Mouse (Mus musculus) liver, embryonic 13.5 days (tissue): ENCODE data around the gene 1700042G07Rik. TPM values are rescaled to one million over a fixed set of nuclear protein-coding genes. Genes with fewer than 3 reads are reported as not detected.

Source experiments
- ATAC-seq: fragments of 200-750 bp; cut with Nextera tagmentation; 2 replicates; pipeline ENCODE4 v1.8.0; 2017; ENCODE audit warnings: low read depth, mild to moderate bottlenecking, moderate number of reproducible peaks, moderate library complexity
- DNase-seq: peaks from one replicate; pipeline ENCODE4 v3.0.0; 2022
- H3K27ac ChIP-seq: fragments of 300-500 bp; sonication (generic); 2 replicates; pipeline ENCODE4 v1.5.1; 2015; ENCODE audit warnings: moderate library complexity, mild to moderate bottlenecking, inconsistent platforms
- H3K27me3 ChIP-seq: fragments of 300-500 bp; sonication (generic); 2 replicates; pipeline ENCODE4 v1.6.1; 2015; ENCODE audit warnings: mild to moderate bottlenecking, inconsistent platforms
- H3K36me3 ChIP-seq: fragments of 300-500 bp; sonication (generic); 2 replicates; pipeline ENCODE4 v1.6.1; 2015; ENCODE audit warnings: mild to moderate bottlenecking, inconsistent platforms
- H3K4me1 ChIP-seq: fragments of 300-500 bp; sonication (generic); replicated peaks from 2 replicates; pipeline ENCODE4 v1.6.1; 2015; ENCODE audit warnings: inconsistent platforms
- H3K4me2 ChIP-seq: fragments of 300-500 bp; sonication (generic); 2 replicates; pipeline ENCODE4 v1.6.1; 2015; ENCODE audit warnings: inconsistent platforms, mild to moderate bottlenecking, moderate library complexity
- H3K4me3 ChIP-seq: fragments of 300-500 bp; sonication (generic); replicated peaks from 2 replicates; pipeline ENCODE4 v1.5.1; 2015; ENCODE audit warnings: mild to moderate bottlenecking, inconsistent platforms
- H3K9ac ChIP-seq: fragments of 300-500 bp; sonication (generic); 2 replicates; pipeline ENCODE4 v1.6.1; 2015; ENCODE audit warnings: mild to moderate bottlenecking, inconsistent platforms
- H3K9me3 ChIP-seq: fragments of 300-500 bp; sonication (generic); replicated peaks from 2 replicates; pipeline ENCODE4 v1.6.1; 2016; ENCODE audit warnings: inconsistent platforms
- WGBS: fragments of 180-500 bp; shearing (Covaris S2); methylation state at CpG from one replicate; pipeline ENCODE4 v1.1.7; 2015; ENCODE audit not compliant: insufficient replicate concordance; 5-methylcytosine and 5-hydroxymethylcytosine counted together
- polyA plus RNA-seq: library from polyadenylated mRNA; unstranded; fragments of >200 nt; fragmentation: Nextera tagmentation; extraction: Ambion mirVana; gene quantifications from 2 replicates; pipeline ENCODE4 v1.2.1, GENCODE M21; 2015

Gene 1700042G07Rik
- polyA plus RNA-seq, 1 experiment from 2014 or later: not detected

DNA sequence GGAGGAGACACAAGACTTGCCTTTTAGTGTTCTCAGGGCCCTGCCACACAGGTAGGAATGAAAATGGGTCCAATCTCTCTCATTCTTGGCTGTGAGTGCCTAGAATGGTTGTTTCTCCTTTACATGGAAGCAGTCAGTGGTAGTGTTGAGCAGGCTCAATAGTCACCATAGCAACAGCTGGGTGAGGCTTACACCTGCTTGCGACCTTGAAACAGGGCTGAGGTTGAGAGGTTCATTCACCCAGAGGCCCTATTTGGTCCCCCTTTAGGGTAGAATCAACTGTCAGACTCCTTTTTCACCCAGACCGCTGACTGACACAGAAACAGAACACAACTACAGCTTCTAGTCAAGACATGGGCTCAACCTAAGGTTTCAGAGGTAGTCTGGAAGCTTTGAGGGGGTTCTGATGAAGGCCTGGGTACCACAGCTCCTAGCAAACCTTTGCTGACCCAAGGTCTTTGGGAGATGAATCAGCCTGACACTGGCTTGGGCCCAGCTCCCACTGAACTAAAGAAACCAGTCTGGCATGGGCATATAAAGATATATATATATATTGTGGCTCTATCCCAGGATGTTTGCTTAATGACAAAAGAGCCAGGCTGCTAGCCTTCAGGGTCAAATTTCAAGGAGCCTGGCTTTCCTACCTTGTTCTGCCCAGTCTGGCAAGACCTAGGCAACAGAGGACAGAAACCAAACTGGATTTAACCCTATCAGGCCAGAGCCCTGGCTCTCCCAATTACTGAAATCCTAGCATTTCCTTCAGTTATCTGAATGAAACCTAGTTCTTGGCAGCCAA, 8.2 kb upstream of the 1700042G07Rik start:
- H3K4me1 ChIP-seq: peaks cover 19% of the 10 kb centered on the region
- H3K9ac ChIP-seq: no peak overlapping the region
- H3K27me3 ChIP-seq: peaks cover 9% of the 10 kb centered on the region
- no peak overlapping the region for H3K4me3 ChIP-seq
- no peaks in the 10 kb centered on the region; the same call in 1 of the 2 replicates for H3K36me3 ChIP-seq
- ATAC-seq (no peak), DNase-seq (no peak)
- H3K4me2 ChIP-seq: no peak overlapping the region
- no peak overlapping the region for H3K27ac ChIP-seq
- WGBS: 78% methylated on average over 2 of the region's 2 CpGs
- no peaks in the 10 kb centered on the region for H3K9me3 ChIP-seq

DNA sequence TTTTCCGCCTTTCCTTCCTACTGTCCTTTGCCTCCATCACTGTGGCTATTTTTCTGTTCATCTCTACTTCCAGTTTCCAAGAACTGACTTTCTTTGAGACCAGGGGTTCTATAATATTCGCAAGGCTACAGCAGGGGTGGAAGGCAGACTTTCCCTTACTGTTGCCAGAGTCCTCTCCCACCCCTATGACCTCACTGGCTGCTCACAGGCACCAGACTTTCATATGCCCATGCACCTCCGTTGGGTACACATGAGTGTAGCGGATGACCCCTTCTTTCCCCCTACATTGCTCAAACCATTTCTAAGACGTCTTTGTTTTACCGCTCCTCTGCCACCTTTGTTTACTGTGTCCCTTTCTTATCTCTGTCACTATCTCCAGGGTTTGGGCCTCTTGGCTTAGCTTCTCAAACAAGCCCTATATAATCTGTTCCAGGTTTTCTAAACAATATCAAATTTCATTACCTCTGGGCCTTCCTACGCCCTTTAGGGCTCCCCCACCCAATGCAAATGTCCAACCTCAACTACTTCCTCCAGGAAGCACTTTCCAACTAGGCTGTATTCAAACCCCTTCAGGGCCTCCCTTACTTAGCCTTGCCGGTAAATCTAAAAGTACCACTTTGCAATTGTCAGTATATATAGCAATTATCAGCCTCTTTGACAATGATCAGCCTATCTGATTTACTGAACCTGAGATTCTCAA, 7.3 kb upstream of the 1700042G07Rik start:
- no peak overlapping the region for H3K27ac ChIP-seq
- no peak for DNase-seq
- WGBS: 48% methylated on average over 8 of the region's 8 CpGs

DNA sequence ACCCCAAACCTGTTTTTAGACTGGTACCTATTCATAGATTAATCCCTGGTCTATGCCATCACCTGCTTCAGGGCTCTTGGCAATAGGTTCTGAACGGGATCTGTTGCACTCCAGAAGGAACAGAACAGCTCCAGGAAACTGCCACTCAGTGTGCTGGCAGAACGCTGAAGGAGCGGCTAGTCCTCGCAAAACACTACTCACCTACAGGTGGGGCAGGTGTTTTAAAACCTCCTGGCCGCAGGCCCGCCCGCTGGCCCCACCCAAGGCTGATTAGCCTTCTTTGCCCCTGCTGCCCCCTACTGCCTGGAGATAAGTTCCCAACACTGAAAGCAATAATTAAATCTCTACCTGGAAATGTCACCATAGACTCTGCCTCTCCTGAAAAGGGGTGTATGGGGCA, 5.8 kb upstream of the 1700042G07Rik start, which contains the start of gene Tspan1:
Gene Tspan1, minus strand, starts transcription at position 198 of the 400 bp plus-strand sequence.
- H3K4me1 ChIP-seq: peaks cover 12% of the 10 kb centered on the region
- no peak within 1 kb of the TSS for H3K4me3 ChIP-seq
- no peak for DNase-seq
- no peaks in the 10 kb centered on the region for H3K9me3 ChIP-seq
- 25% methylated on average over 7 of the region's 7 CpGs for WGBS
- H3K27ac ChIP-seq: no peak within 1 kb of the TSS
- no peaks in the 10 kb centered on the region for H3K36me3 ChIP-seq
- no peak for ATAC-seq
- no peak within 1 kb of the TSS for H3K4me2 ChIP-seq
- peaks cover 9% of the 10 kb centered on the region for H3K27me3 ChIP-seq
- H3K9ac ChIP-seq: no peak within 1 kb of the TSS

More for the DNA sequence above, 7.3 kb upstream of the 1700042G07Rik start:
- ATAC-seq: no peak
- no peak overlapping the region for H3K4me3 ChIP-seq
- no peak overlapping the region for H3K9ac ChIP-seq
- H3K27me3 ChIP-seq: peaks cover 9% of the 10 kb centered on the region
- H3K9me3 ChIP-seq: no peaks in the 10 kb centered on the region
- no peaks in the 10 kb centered on the region for H3K36me3 ChIP-seq
- H3K4me2 ChIP-seq: no peak overlapping the region
- peaks cover 19% of the 10 kb centered on the region for H3K4me1 ChIP-seq

DNA sequence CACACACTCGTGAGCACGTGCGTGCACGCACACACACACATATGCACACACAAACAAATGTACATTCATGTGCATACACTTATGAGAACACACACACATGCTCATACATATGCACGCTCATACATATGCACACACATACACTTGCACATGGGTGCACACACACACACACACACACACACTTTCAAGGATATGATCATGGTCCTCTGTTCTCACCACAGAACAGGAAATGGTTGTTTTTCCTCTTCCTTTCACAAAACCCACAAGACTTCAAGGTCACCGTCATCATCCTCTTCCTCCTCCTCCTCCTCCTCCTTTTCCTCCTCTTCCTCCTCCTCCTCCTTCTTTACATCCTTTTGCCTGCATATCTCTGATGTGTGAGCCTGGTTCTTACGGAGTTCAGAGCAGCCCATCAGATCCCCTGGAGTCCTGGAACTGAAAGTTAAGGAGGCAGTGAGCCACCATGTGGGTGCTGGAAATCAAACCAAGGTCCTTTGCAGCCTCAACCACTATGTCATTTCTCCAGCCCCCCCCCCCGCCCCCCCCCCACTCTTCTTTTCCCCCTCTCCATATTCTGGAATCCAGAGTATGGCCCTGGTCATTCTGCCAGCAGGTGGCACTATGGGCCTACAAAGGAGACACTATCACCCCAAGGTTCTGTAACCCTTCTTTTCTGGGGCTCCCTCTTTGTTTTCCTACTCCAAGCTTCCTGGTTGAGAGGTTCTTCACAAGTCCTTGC, 4.4 kb upstream of the 1700042G07Rik start:
- 56% methylated on average over 8 of the region's 8 CpGs for WGBS
- Histone ChIP-seq H3K4me1 (peaks cover 7% of the 10 kb centered on the region), H3K27ac (no peak overlapping the region), H3K9me3 (no peaks in the 10 kb centered on the region), H3K9ac (no peak overlapping the region), H3K36me3 (no peaks in the 10 kb centered on the region), H3K4me2 (no peak overlapping the region), H3K4me3 (no peak overlapping the region), H3K27me3 (peaks cover 9% of the 10 kb centered on the region)
- DNase-seq: peak; percentile 38
- ATAC-seq: 0 out of 2 replicates have a peak, but pooled peaks have one; percentile 48

DNA sequence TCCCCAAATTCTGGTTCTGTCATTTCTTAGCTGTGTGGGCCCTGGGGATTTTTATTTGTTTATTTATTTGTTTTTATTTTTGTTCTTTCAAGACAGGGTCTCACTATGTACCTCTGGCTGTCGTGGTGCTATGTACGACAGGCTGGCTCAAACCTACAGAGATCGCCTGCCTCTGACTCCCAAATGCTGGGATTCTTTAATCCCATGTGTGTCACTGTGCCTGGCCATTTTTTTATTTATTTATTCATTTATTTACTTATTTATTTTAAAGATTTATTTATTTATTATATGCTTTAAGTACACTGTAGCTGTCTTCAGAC, 3.9 kb upstream of the 1700042G07Rik start:
- Histone ChIP-seq H3K36me3 (no peaks in the 10 kb centered on the region), H3K27me3 (peaks cover 7% of the 10 kb centered on the region), H3K4me3 (no peak overlapping the region), H3K4me1 (peaks cover 12% of the 10 kb centered on the region), H3K9ac (no peak overlapping the region), H3K27ac (no peak overlapping the region), H3K9me3 (no peaks in the 10 kb centered on the region), H3K4me2 (no peak overlapping the region)
- DNase-seq (no peak), ATAC-seq (no peak)
- 65% methylated on average over 3 of the region's 3 CpGs for WGBS

DNA sequence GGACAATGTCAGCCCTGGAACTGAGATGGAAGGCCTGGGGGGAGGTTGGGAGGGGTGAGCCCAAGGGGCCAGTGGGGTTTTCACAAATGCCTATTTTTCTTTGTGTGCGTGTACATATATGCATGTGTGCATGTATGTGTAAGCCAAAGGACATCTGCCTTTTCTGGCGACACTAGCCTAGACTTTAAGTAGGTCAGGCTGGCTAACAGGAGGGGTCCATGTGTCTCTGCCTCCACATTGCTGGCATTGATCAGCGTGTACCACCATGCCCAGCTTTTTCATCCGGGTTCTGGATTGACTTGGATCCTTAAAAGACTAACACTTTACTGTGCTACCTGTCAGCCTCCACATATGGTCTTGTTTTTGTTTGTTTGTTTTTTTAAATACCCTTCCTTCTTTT, 580 bp downstream of the 1700042G07Rik start:
- no peak overlapping the region for H3K27ac ChIP-seq
- ATAC-seq: no peak
- DNase-seq: no peak

DNA sequence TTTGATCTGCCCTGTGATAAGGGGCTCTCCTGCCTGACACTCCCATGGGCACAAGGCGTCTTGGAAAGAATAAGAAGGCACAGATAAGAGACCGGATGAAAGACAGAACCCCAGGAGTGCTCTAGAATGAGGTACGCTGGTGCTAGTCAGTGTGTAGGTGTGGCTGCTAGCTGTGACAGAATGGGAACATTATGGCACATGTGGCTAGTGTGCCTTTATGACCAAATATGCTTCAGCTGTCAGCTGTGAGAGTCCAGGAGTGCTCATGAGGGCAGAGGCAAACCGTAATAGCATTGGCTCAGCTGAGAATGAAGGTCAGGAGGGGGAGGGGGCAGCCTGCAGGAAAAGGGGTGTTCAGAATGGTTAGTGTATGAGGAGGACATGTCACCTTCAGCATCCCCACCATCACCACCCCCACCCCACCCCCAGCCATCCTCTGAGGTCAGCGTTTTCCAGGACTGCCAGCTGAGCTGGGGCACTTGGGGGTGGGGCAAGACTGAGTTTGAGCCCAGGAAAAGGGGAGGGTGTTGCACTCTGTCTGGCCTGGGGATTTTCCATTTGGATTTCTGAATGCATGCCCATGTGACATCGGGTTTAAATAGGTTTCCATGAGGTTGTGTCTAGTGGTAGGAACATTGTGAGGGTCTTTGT, 1.4 kb downstream of the 1700042G07Rik start:
- Histone ChIP-seq H3K4me1 (peaks cover 37% of the 10 kb centered on the region), H3K4me3 (no peak overlapping the region), H3K9ac (no peak overlapping the region), H3K27me3 (peaks cover 16% of the 10 kb centered on the region), H3K27ac (no peak overlapping the region), H3K9me3 (no peaks in the 10 kb centered on the region), H3K36me3 (no peaks in the 10 kb centered on the region), H3K4me2 (no peak overlapping the region)
- WGBS: 31% methylated on average over 6 of the region's 6 CpGs
- DNase-seq (no peak), ATAC-seq (no peak)

More for the DNA sequence above, 580 bp downstream of the 1700042G07Rik start:
- Histone ChIP-seq H3K4me3 (no peak overlapping the region), H3K36me3 (no peaks in the 10 kb centered on the region), H3K4me1 (peaks cover 37% of the 10 kb centered on the region), H3K9ac (no peak overlapping the region), H3K27me3 (peaks cover 14% of the 10 kb centered on the region), H3K9me3 (no peaks in the 10 kb centered on the region), H3K4me2 (no peak overlapping the region)
- WGBS: 73% methylated on average over 4 of the region's 4 CpGs

DNA sequence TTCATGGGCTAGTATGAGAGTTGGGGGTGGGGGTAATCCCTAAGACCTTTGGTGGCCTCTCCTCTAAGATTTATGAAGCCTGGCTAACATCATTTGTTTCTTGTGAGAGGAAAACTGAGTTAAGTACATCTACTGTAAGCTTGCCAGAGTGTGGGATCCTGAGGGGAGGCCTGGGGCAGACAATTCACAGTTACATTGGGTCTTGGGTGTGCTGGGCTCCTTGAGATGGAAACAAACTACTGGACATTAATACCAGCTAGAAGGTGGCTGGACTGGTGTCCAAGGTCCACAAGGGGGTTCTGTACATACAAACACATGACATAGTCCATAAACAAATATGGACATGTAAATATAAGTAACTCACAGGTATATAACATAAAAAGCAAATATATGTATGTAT, 2.0 kb downstream of the 1700042G07Rik start:
- H3K27ac ChIP-seq: no peak overlapping the region
- no peak overlapping the region for H3K4me3 ChIP-seq
- no peak for DNase-seq
- H3K27me3 ChIP-seq: peaks cover 18% of the 10 kb centered on the region
- no peaks in the 10 kb centered on the region for H3K9me3 ChIP-seq
- H3K4me1 ChIP-seq: peaks cover 37% of the 10 kb centered on the region
- no peak overlapping the region for H3K4me2 ChIP-seq
- no peak for ATAC-seq
- no peak overlapping the region for H3K9ac ChIP-seq
- no peaks in the 10 kb centered on the region for H3K36me3 ChIP-seq

DNA sequence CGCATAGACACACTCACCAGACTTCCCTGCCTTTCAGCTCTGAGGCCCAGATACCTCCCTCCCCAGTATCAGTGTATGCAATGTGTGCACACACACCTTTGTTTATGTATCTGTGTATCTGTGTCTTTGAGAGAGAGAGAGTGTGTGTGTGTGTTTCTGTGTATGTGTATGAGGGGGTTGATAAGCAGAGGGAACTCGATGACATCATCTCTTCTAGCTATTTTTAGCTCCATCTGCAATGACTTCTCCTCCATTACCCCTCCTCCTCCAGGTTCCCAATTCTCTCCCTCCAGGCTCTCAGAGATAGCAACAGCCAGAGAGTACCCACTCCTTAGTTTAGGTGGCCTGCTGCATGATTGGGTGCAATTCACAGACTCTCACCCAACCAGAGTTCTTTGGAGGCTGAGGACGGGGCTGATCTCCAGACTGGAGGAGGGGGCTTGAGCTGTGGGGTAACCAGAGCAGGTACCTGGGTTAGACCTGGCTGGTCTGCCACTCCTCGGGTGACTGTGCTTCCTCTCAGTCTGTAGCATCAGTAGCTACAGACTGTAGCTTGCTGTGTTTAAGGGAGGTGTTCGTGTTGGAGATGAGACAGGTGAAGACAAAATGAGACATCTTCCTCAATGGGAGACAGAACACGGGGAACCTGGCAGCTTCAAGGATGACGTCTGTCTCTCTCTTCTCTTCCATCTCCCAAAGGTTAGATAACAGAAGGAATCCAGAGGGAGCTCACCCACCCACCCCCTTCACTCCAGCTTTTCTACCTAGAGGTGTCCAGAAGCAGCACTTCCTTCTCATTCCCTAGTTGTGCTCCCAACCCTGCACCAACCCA, 2.8 kb downstream of the 1700042G07Rik start:
- peak; percentile 87 for ATAC-seq
- Histone ChIP-seq H3K9ac (no peak overlapping the region), H3K4me1 (peaks cover 37% of the 10 kb centered on the region), H3K9me3 (no peaks in the 10 kb centered on the region), H3K27ac (no peak overlapping the region; the same call in 1 of the 2 replicates), H3K4me3 (peak overlapping the region; percentile 10; the same call in 1 of the 2 replicates), H3K27me3 (peaks cover 18% of the 10 kb centered on the region), H3K36me3 (no peaks in the 10 kb centered on the region), H3K4me2 (peak overlapping the region; percentile 35)
- WGBS: 16% methylated on average over 7 of the region's 7 CpGs
- peak; percentile 42 for DNase-seq

DNA sequence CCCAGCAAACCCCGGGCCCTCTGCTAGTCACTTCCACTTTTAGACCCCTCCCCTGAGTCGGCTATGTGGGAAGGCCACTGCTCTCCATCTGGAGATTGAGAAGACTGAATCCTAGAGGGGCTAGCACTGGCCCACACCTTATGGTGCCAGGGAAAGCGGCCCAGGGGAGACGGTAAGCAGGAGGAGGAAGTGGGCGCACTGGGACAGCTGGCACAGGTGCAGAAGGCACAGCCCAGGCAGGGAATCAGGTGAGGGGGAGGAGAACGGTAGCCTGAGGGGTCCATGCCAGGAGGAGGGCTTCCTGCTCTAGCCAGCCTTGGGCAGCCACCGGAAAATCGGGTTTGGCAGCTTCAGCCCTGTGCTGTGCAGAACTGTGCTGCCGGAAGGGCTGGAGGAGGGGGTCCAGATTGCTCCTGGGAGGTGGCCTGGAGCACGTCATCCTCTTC, 3.4 kb downstream of the 1700042G07Rik start:
- Histone ChIP-seq H3K9me3 (no peaks in the 10 kb centered on the region), H3K9ac (no peak overlapping the region), H3K27ac (peak overlapping the region; percentile 1; the same call in 1 of the 2 replicates), H3K4me1 (peaks cover 37% of the 10 kb centered on the region), H3K36me3 (no peaks in the 10 kb centered on the region), H3K4me3 (peak overlapping the region; percentile 10), H3K27me3 (peaks cover 22% of the 10 kb centered on the region), H3K4me2 (peak overlapping the region; percentile 35)
- 9% methylated on average over 10 of the region's 10 CpGs for WGBS
- DNase-seq (no peak), ATAC-seq (0 out of 2 replicates have a peak, but pooled peaks have one; percentile 14)
